Mouse (Mus musculus): ENCODE results near the gene Olfr1440. TPM values are rescaled to one million over a fixed set of nuclear protein-coding genes. Genes with fewer than 3 reads are reported as not detected.

The Olfr1440 gene
- not detected in 2 replicates for polyA plus RNA-seq (2015; fragmentation: Nextera tagmentation; extraction: Ambion mirVana)

GRCm38 (mm10) chr19:12386979-12387378, at the start of gene Olfr1440:
Gene Olfr1440 (plus strand): TSS chr19:12387279.
- Histone ChIP-seq H3K27me3 (no peaks in the 10 kb centered on the region), H3K9ac (no peak within 1 kb of the TSS), H3K36me3 (no peaks in the 10 kb centered on the region), H3K4me2 (no peak within 1 kb of the TSS), H3K27ac (no peak within 1 kb of the TSS), H3K4me1 (no peaks in the 10 kb centered on the region), H3K9me3 (no peaks in the 10 kb centered on the region), H3K4me3 (no peak within 1 kb of the TSS)
- no peak for ATAC-seq (ENCODE audit: insufficient number of reproducible peaks, low FRiP score, low TSS enrichment, low read depth)
- WGBS: 83% methylated on average over 2 of the region's 2 CpGs

GRCm38 (mm10) chr19:12373004-12373403, 14.1 kb upstream of the Olfr1440 start:
- no peak overlapping the region for H3K9ac ChIP-seq
- H3K27ac ChIP-seq: no peak overlapping the region
- ATAC-seq (ENCODE audit: insufficient number of reproducible peaks, low FRiP score, low TSS enrichment, low read depth): no peak
- H3K36me3 ChIP-seq: no peaks in the 10 kb centered on the region
- H3K4me1 ChIP-seq: no peaks in the 10 kb centered on the region
- no peaks in the 10 kb centered on the region for H3K27me3 ChIP-seq
- H3K4me2 ChIP-seq: no peak overlapping the region
- WGBS: 67% methylated on average over 3 of the region's 3 CpGs
- no peaks in the 10 kb centered on the region for H3K9me3 ChIP-seq
- no peak overlapping the region for H3K4me3 ChIP-seq

- Histone ChIP-seq H3K4me3 (no peak overlapping the region), H3K27me3 (no peaks in the 10 kb centered on the region), H3K9me3 (no peaks in the 10 kb centered on the region), H3K27ac (no peak overlapping the region), H3K36me3 (no peaks in the 10 kb centered on the region), H3K4me2 (no peak overlapping the region), H3K4me1 (no peaks in the 10 kb centered on the region), H3K9ac (no peak overlapping the region)
- 56% methylated on average over 2 of the region's 2 CpGs for WGBS
- ATAC-seq (ENCODE audit: insufficient number of reproducible peaks, low FRiP score, low TSS enrichment, low read depth): no peak
These were observed 12.5 kb upstream of the Olfr1440 start for GRCm38 (mm10) chr19:12374465-12375025.

- no peak for ATAC-seq (ENCODE audit: insufficient number of reproducible peaks, low FRiP score, low TSS enrichment, low read depth)
- Histone ChIP-seq H3K4me1 (no peaks in the 10 kb centered on the region), H3K9me3 (no peaks in the 10 kb centered on the region), H3K4me3 (no peak overlapping the region), H3K9ac (no peak overlapping the region), H3K36me3 (no peaks in the 10 kb centered on the region), H3K27ac (no peak overlapping the region), H3K27me3 (no peaks in the 10 kb centered on the region), H3K4me2 (no peak overlapping the region)
These were observed 26.7 kb downstream of the Olfr1440 start for GRCm38 (mm10) chr19:12413737-12414136.

GRCm38 (mm10) chr19:12417361-12417760, 30.3 kb downstream of the Olfr1440 start, which contains the start of gene Olfr1441:
Gene Olfr1441 (plus strand): TSS chr19:12417433.
- Histone ChIP-seq H3K36me3 (no peaks in the 10 kb centered on the region), H3K4me3 (no peak within 1 kb of the TSS), H3K4me1 (no peaks in the 10 kb centered on the region), H3K9me3 (no peaks in the 10 kb centered on the region), H3K9ac (no peak within 1 kb of the TSS), H3K27me3 (no peaks in the 10 kb centered on the region), H3K27ac (no peak within 1 kb of the TSS), H3K4me2 (no peak within 1 kb of the TSS)
- ATAC-seq (ENCODE audit: insufficient number of reproducible peaks, low FRiP score, low TSS enrichment, low read depth): no peak

- 88% methylated on average over 3 of the region's 3 CpGs for WGBS
- no peaks in the 10 kb centered on the region for H3K9me3 ChIP-seq
These were observed 31.2 kb downstream of the Olfr1440 start for GRCm38 (mm10) chr19:12418312-12418711.

GRCm38 (mm10) chr19:12420555-12420954, 33.5 kb downstream of the Olfr1440 start:
- H3K9me3 ChIP-seq: no peaks in the 10 kb centered on the region
- H3K9ac ChIP-seq: no peak overlapping the region
- WGBS: 77% methylated on average over 6 of the region's 6 CpGs
- H3K4me1 ChIP-seq: no peaks in the 10 kb centered on the region
- no peak overlapping the region for H3K27ac ChIP-seq
- H3K4me2 ChIP-seq: no peak overlapping the region
- no peak for ATAC-seq (ENCODE audit: insufficient number of reproducible peaks, low FRiP score, low TSS enrichment, low read depth)
- no peaks in the 10 kb centered on the region for H3K27me3 ChIP-seq
- H3K36me3 ChIP-seq: no peaks in the 10 kb centered on the region
- H3K4me3 ChIP-seq: no peak overlapping the region

More at GRCm38 (mm10) chr19:12418312-12418711, 31.2 kb downstream of the Olfr1440 start:
- Histone ChIP-seq H3K4me2 (no peak overlapping the region), H3K27ac (no peak overlapping the region), H3K36me3 (no peaks in the 10 kb centered on the region), H3K27me3 (no peaks in the 10 kb centered on the region), H3K9ac (no peak overlapping the region), H3K4me3 (no peak overlapping the region), H3K4me1 (no peaks in the 10 kb centered on the region)
- no peak for ATAC-seq (ENCODE audit: insufficient number of reproducible peaks, low FRiP score, low TSS enrichment, low read depth)

- Histone ChIP-seq H3K4me3 (no peak overlapping the region), H3K27me3 (no peaks in the 10 kb centered on the region), H3K9me3 (no peaks in the 10 kb centered on the region), H3K4me1 (no peaks in the 10 kb centered on the region), H3K4me2 (no peak overlapping the region), H3K27ac (no peak overlapping the region), H3K36me3 (no peaks in the 10 kb centered on the region), H3K9ac (no peak overlapping the region)
- no peak for ATAC-seq (ENCODE audit: insufficient number of reproducible peaks, low FRiP score, low TSS enrichment, low read depth)
- WGBS: 88% methylated on average over 1 of the region's 1 CpGs
These were observed 34.6 kb downstream of the Olfr1440 start for GRCm38 (mm10) chr19:12421680-12422079.

- no peak overlapping the region for H3K27ac ChIP-seq
- ATAC-seq (ENCODE audit: insufficient number of reproducible peaks, low FRiP score, low TSS enrichment, low read depth): no peak
- 78% methylated on average over 5 of the region's 5 CpGs for WGBS
These were observed 40.0 kb downstream of the Olfr1440 start for GRCm38 (mm10) chr19:12427101-12427500.

GRCm38 (mm10) chr19:12427605-12428004, 40.5 kb downstream of the Olfr1440 start, which contains the start of gene Pfpl:
Gene Pfpl (plus strand): TSS chr19:12427905.
- Histone ChIP-seq H3K4me3 (no peak within 1 kb of the TSS), H3K4me1 (no peaks in the 10 kb centered on the region), H3K36me3 (no peaks in the 10 kb centered on the region), H3K27ac (no peak within 1 kb of the TSS), H3K9me3 (no peaks in the 10 kb centered on the region), H3K27me3 (no peaks in the 10 kb centered on the region), H3K4me2 (no peak within 1 kb of the TSS), H3K9ac (no peak within 1 kb of the TSS)
- 93% methylated on average over 6 of the region's 6 CpGs for WGBS
- ATAC-seq (ENCODE audit: insufficient number of reproducible peaks, low FRiP score, low TSS enrichment, low read depth): no peak

More at GRCm38 (mm10) chr19:12427101-12427500, 40.0 kb downstream of the Olfr1440 start:
- Histone ChIP-seq H3K9me3 (no peaks in the 10 kb centered on the region), H3K4me2 (no peak overlapping the region), H3K9ac (no peak overlapping the region), H3K4me3 (no peak overlapping the region), H3K36me3 (no peaks in the 10 kb centered on the region), H3K4me1 (no peaks in the 10 kb centered on the region), H3K27me3 (no peaks in the 10 kb centered on the region)

GRCm38 (mm10) chr19:12433033-12433432, 46.0 kb downstream of the Olfr1440 start:
- H3K9me3 ChIP-seq: no peaks in the 10 kb centered on the region
- no peak overlapping the region for H3K27ac ChIP-seq
- no peaks in the 10 kb centered on the region for H3K27me3 ChIP-seq
- no peaks in the 10 kb centered on the region for H3K36me3 ChIP-seq
- no peaks in the 10 kb centered on the region for H3K4me1 ChIP-seq
- 9% methylated on average over 2 of the region's 2 CpGs for WGBS
- H3K4me3 ChIP-seq: no peak overlapping the region
- no peak for ATAC-seq (ENCODE audit: insufficient number of reproducible peaks, low FRiP score, low TSS enrichment, low read depth)
- H3K4me2 ChIP-seq: no peak overlapping the region
- H3K9ac ChIP-seq: no peak overlapping the region

- Histone ChIP-seq H3K36me3 (no peaks in the 10 kb centered on the region), H3K4me2 (no peak overlapping the region), H3K4me1 (no peaks in the 10 kb centered on the region), H3K27me3 (no peaks in the 10 kb centered on the region), H3K4me3 (no peak overlapping the region), H3K27ac (no peak overlapping the region), H3K9ac (no peak overlapping the region), H3K9me3 (no peaks in the 10 kb centered on the region)
- 77% methylated on average over 4 of the region's 4 CpGs for WGBS
- ATAC-seq (ENCODE audit: insufficient number of reproducible peaks, low FRiP score, low TSS enrichment, low read depth): no peak
These were observed 47.9 kb downstream of the Olfr1440 start for GRCm38 (mm10) chr19:12435011-12435416.

Measured in limb, embryonic 15.5 days (tissue).